Mouse (Mus musculus) CH12.LX (cell line): Measurements from ENCODE around the gene Sdccag8. TPM values are rescaled to one million over a fixed set of nuclear protein-coding genes. Genes with fewer than 3 reads are reported as not detected.

ENCODE experiments used
- DNase-seq: peaks from one replicate; pipeline ENCODE4 v3.0.0-alpha.2; 2013; ENCODE audit errors: extremely low read depth
- H3K27ac ChIP-seq: 2 replicates; pipeline ENCODE4 v1.5.1; 2012; ENCODE audit warnings: low read depth, mild to moderate bottlenecking, control low read depth, moderate library complexity; ENCODE audit not compliant: insufficient read depth
- H3K27me3 ChIP-seq: replicated peaks from 2 replicates; pipeline ENCODE3; 2012; ENCODE audit warnings: inconsistent platforms
- H3K36me3 ChIP-seq, 2 experiments: replicated peaks in 1 of 2; 2 replicates each; pipeline versions ENCODE3 to v1.6.1; 2012; ENCODE audit warnings: inconsistent platforms in 1 of 2, low read length in 1 of 2, mild to moderate bottlenecking in 1 of 2, mixed read lengths in 1 of 2, moderate library complexity in 1 of 2; ENCODE audit not compliant: control insufficient read depth in 1 of 2, insufficient read depth in 1 of 2
- H3K4me1 ChIP-seq, 2 experiments: 2 replicates each; pipeline ENCODE4 v1.6.1; 2012; ENCODE audit warnings: inconsistent platforms in 1 of 2, moderate library complexity in 1 of 2; ENCODE audit not compliant: insufficient read depth in 2 of 2, control insufficient read depth in 1 of 2
- H3K4me2 ChIP-seq: 2 replicates; pipeline ENCODE4 v1.6.1; 2012; ENCODE audit warnings: low read depth, mild to moderate bottlenecking, control low read depth; ENCODE audit not compliant: poor library complexity, insufficient read depth, severe bottlenecking
- H3K4me3 ChIP-seq, 3 experiments: fragments of 150-350 bp in 1 of 3; sonication (generic) in 1 of 3; replicated peaks in 1 of 3; 2 replicates each; pipeline versions ENCODE3 to v1.5.1; 2011 to 2012; ENCODE audit warnings: low read depth in 2 of 3, low read length in 2 of 3, mild to moderate bottlenecking in 2 of 3, moderate library complexity in 2 of 3, control low read depth in 1 of 3, improper control_type of control experiment in 1 of 3, inconsistent platforms in 1 of 3, mixed read lengths in 1 of 3; ENCODE audit not compliant: poor library complexity in 1 of 3
- H3K79me2 ChIP-seq: replicated peaks from 2 replicates; pipeline ENCODE4 v1.6.1; 2012; ENCODE audit warnings: mild to moderate bottlenecking, moderate library complexity; ENCODE audit not compliant: control insufficient read depth, poor library complexity, insufficient read depth, severe bottlenecking; ENCODE audit errors: extremely low read depth
- H3K9ac ChIP-seq: 2 replicates; pipeline ENCODE4 v1.6.1; 2012; ENCODE audit warnings: low read depth, mild to moderate bottlenecking, control low read depth, moderate library complexity; ENCODE audit not compliant: insufficient read depth
- H3K9me3 ChIP-seq: replicated peaks from 2 replicates; pipeline ENCODE3; 2012; ENCODE audit warnings: low read length, inconsistent platforms, mixed read lengths
- BHLHE40 ChIP-seq: IDR thresholded peaks from 2 replicates; pipeline ENCODE4 v1.6.1; 2011; ENCODE audit warnings: mild to moderate bottlenecking, low read depth, low read length, improper control_type of control experiment
- CTCF ChIP-seq, 2 experiments: IDR thresholded peaks in 1 of 2; conservative IDR thresholded peaks in 1 of 2; 2 replicates each; pipeline ENCODE4 v1.5.1; 2011 to 2012; ENCODE audit warnings: low read depth in 2 of 2, low read length in 2 of 2, improper control_type of control experiment in 1 of 2, inconsistent platforms in 1 of 2, mild to moderate bottlenecking in 1 of 2, moderate library complexity in 1 of 2
- EP300 ChIP-seq: IDR thresholded peaks from 2 replicates; pipeline ENCODE4 v1.6.1; 2011; ENCODE audit warnings: low read length, improper control_type of control experiment
- ETS1 ChIP-seq: conservative IDR thresholded peaks from 2 replicates; pipeline ENCODE4 v1.6.1; 2012; ENCODE audit warnings: low read depth, mild to moderate bottlenecking, inconsistent platforms, low read length, improper control_type of control experiment, moderate library complexity
- GABPA ChIP-seq: IDR thresholded peaks from 2 replicates; pipeline ENCODE4 v1.6.1; 2012; ENCODE audit warnings: low read depth, low read length, improper control_type of control experiment, inconsistent platforms; ENCODE audit not compliant: insufficient replicate concordance
- HCFC1 ChIP-seq: IDR thresholded peaks from 2 replicates; pipeline ENCODE4 v1.6.1; 2012; ENCODE audit warnings: low read depth, mild to moderate bottlenecking, inconsistent platforms, low read length, improper control_type of control experiment
- IRF4 ChIP-seq: IDR thresholded peaks from 2 replicates; pipeline ENCODE4 v1.6.1; 2014; ENCODE audit warnings: low read depth, mild to moderate bottlenecking, inconsistent platforms, low read length, improper control_type of control experiment
- JUN ChIP-seq: IDR thresholded peaks from 2 replicates; pipeline ENCODE4 v1.6.1; 2011; ENCODE audit warnings: low read depth, mild to moderate bottlenecking, low read length, improper control_type of control experiment, moderate library complexity; ENCODE audit not compliant: insufficient read depth
- JUND ChIP-seq: conservative IDR thresholded peaks from 2 replicates; pipeline ENCODE4 v1.6.1; 2011; ENCODE audit warnings: low read depth, low read length, improper control_type of control experiment
- KAT2A ChIP-seq: IDR thresholded peaks from 2 replicates; pipeline ENCODE4 v1.6.1; 2012; ENCODE audit warnings: low read length, improper control_type of control experiment, inconsistent platforms; ENCODE audit not compliant: insufficient replicate concordance
- MAX ChIP-seq: IDR thresholded peaks from 2 replicates; pipeline ENCODE4 v1.6.1; 2011; ENCODE audit warnings: low read length, improper control_type of control experiment
- MAZ ChIP-seq: IDR thresholded peaks from 2 replicates; pipeline ENCODE4 v1.6.1; 2012; ENCODE audit warnings: low read depth, mild to moderate bottlenecking, inconsistent platforms, low read length, improper control_type of control experiment, moderate library complexity
- MEF2A ChIP-seq: IDR thresholded peaks from 2 replicates; pipeline ENCODE4 v1.6.1; 2014; ENCODE audit warnings: low read depth, mild to moderate bottlenecking, inconsistent platforms, low read length, improper control_type of control experiment, borderline replicate concordance
- NELFE ChIP-seq: IDR thresholded peaks from 2 replicates; pipeline ENCODE4 v1.6.1; 2011; ENCODE audit warnings: low read depth, low read length, improper control_type of control experiment
- PAX5 ChIP-seq: IDR thresholded peaks from 2 replicates; pipeline ENCODE4 v1.6.1; 2012; ENCODE audit warnings: low read length, inconsistent platforms, mixed read lengths
- POLR2A ChIP-seq: IDR thresholded peaks from 2 replicates; pipeline ENCODE4 v1.6.1; 2011; ENCODE audit warnings: low read depth, mild to moderate bottlenecking, improper control_type of control experiment, low read length
- POLR2AphosphoS2 ChIP-seq: IDR thresholded peaks from 2 replicates; pipeline ENCODE4 v1.6.1; 2011; ENCODE audit warnings: low read depth, low read length, improper control_type of control experiment
- RAD21 ChIP-seq: IDR thresholded peaks from 2 replicates; pipeline ENCODE4 v1.6.1; 2011; ENCODE audit warnings: low read depth, mild to moderate bottlenecking, low read length, improper control_type of control experiment, moderate library complexity
- SIN3A ChIP-seq: IDR thresholded peaks from 2 replicates; pipeline ENCODE4 v1.6.1; 2012; ENCODE audit warnings: low read length, improper control_type of control experiment, inconsistent platforms
- SMC3 ChIP-seq: IDR thresholded peaks from 2 replicates; pipeline ENCODE4 v1.6.1; 2011; ENCODE audit warnings: low read depth, low read length, improper control_type of control experiment
- USF1 ChIP-seq: IDR thresholded peaks from 2 replicates; pipeline ENCODE4 v1.6.1; 2014; ENCODE audit warnings: low read depth, mild to moderate bottlenecking, inconsistent platforms, low read length, improper control_type of control experiment
- ZMIZ1 ChIP-seq: IDR thresholded peaks from 2 replicates; pipeline ENCODE4 v1.6.1; 2012; ENCODE audit warnings: low read depth, mild to moderate bottlenecking, inconsistent platforms, low read length, improper control_type of control experiment
- dilution Hi-C: fragments of 300-500 bp; cut with MboI; formaldehyde crosslinking; loops from 2 replicates; pipeline ENCODE4 v1.14.3; 2020; ENCODE audit warnings: low sequenced_read_pairs; ENCODE audit not compliant: extremely low pct_unique_long_range_greater_than_20kb, extremely low pct_ligation_motif_present
- in situ Hi-C: fragments of 300-500 bp; cut with MboI; formaldehyde crosslinking; loops from 3 replicates; pipeline ENCODE4 v1.14.3; 2019; ENCODE audit warnings: low sequenced_read_pairs, low pct_ligation_motif_present, low pct_unique_long_range_greater_than_20kb, mixed read lengths
- polyA plus RNA-seq: library from polyadenylated mRNA; unstranded; fragments of >175 nt; gene quantifications from 2 replicates; pipeline ENCODE4 v1.2.1, GENCODE M21; 2012; ENCODE audit warnings: low read depth; ENCODE audit not compliant: insufficient read length
- total RNA-seq, 2 experiments: library from RNA; depleted of rRNA; stranded (reverse); fragments of 300-350 nt in 1 of 2; fragments of >200 nt in 1 of 2; gene quantifications; 2 replicates each; pipeline ENCODE4 v1.2.3; 2012 to 2014

Gene Sdccag8
- total and polyA plus RNA-seq, 3 experiments, result 10.7 to 18.7 (median 10.9) TPM

- Histone ChIP-seq H3K4me2 (peak overlapping the region; percentile 63; the same call in 1 of the 2 replicates), H3K79me2 (peaks cover 17% of the 10 kb centered on the region), H3K9me3 (no peaks in the 10 kb centered on the region), H3K4me3 (no peak overlapping the region), H3K36me3 (peaks cover 0 to 9% of the 10 kb centered on the region in 2 experiments), H3K4me1 (peaks cover 17 to 57% of the 10 kb centered on the region in 2 experiments), H3K27ac (no peak overlapping the region), H3K9ac (peak overlapping the region; percentile 21; the same call in 1 of the 2 replicates), H3K27me3 (no peaks in the 10 kb centered on the region)
- dilution Hi-C loops, result no loop called here
- no peak for DNase-seq
- in situ Hi-C loops, result no loop called here
- no peak for TF ChIP-seq SIN3A
- no peak for TF ChIP-seq IRF4
- TF ChIP-seq ZMIZ1, result no peak
- TF ChIP-seq ETS1, result no peak
- no peak for TF ChIP-seq GABPA
- no peak for TF ChIP-seq MEF2A
- TF ChIP-seq RAD21, result no peak
- no peak for TF ChIP-seq MAX
- TF ChIP-seq KAT2A, result no peak
- TF ChIP-seq POLR2A, result no peak
- no peak for TF ChIP-seq PAX5
- no peak for TF ChIP-seq SMC3
Measured at GRCm38 (mm10) chr1:176818147-176818546, 3.7 kb downstream of the Sdccag8 start.

GRCm38 (mm10) chr1:176818763-176819162 is 4.3 kb downstream of the Sdccag8 start:
- dilution Hi-C loops (no loop called here), in situ Hi-C loops (no loop called here)
- Histone ChIP-seq H3K79me2 (peaks cover 16% of the 10 kb centered on the region), H3K36me3 (peaks cover 0 to 9% of the 10 kb centered on the region in 2 experiments), H3K4me2 (peak overlapping the region; percentile 63), H3K9ac (peak overlapping the region; percentile 21), H3K4me1 (peaks cover 19 to 64% of the 10 kb centered on the region in 2 experiments), H3K27ac (peak overlapping the region; percentile 22; the same call in 1 of the 2 replicates), H3K4me3 (peak overlapping the region in 1 of 3 experiments; percentile 19), H3K9me3 (no peaks in the 10 kb centered on the region), H3K27me3 (no peaks in the 10 kb centered on the region)
- no peak for DNase-seq
- TF ChIP-seq MAX, result peak; percentile 13; the same call in 1 of the 2 replicates
- TF ChIP-seq JUN, result peak; percentile 74
- peak; percentile 84 for TF ChIP-seq IRF4
- peak; percentile 84 for TF ChIP-seq ETS1
- peak; percentile 80 for TF ChIP-seq EP300
- TF ChIP-seq SIN3A, result 0 out of 2 replicates have a peak, but pooled peaks have one; percentile 29
- TF ChIP-seq POLR2AphosphoS2, result no peak
- peak; percentile 65 for TF ChIP-seq BHLHE40
- no peak for TF ChIP-seq HCFC1
- TF ChIP-seq JUND, result peak; percentile 82
- no peak for TF ChIP-seq NELFE
- no peak for TF ChIP-seq MAZ
- no peak for TF ChIP-seq CTCF (conservative IDR thresholded peaks at IDR 0.05 in 1 of 2, IDR thresholded peaks at IDR 0.05 in 1 of 2; ENCODE audit: low read depth in 2 of 2, low read length in 2 of 2)
- TF ChIP-seq USF1, result no peak
